Mouse (Mus musculus) frontal cortex, postnatal 10 days (tissue): ENCODE results near the gene Cdk5r2.
A peak's percentile ranks its signal among the peaks of the same experiment; 100 is the strongest.
"Not testable (repeated sequence)": the region's sequence is repeated elsewhere in the genome, so short reads cannot be mapped to it uniquely, and the experiment has no call there.

Experiments used
- DNase-seq, 2 experiments: peaks; one replicate each; pipeline ENCODE4 v3.0.0; 2022; ENCODE audit warnings: low spot score in 2 of 2, mixed read lengths in 1 of 2

Gene Cdk5r2

DNA sequence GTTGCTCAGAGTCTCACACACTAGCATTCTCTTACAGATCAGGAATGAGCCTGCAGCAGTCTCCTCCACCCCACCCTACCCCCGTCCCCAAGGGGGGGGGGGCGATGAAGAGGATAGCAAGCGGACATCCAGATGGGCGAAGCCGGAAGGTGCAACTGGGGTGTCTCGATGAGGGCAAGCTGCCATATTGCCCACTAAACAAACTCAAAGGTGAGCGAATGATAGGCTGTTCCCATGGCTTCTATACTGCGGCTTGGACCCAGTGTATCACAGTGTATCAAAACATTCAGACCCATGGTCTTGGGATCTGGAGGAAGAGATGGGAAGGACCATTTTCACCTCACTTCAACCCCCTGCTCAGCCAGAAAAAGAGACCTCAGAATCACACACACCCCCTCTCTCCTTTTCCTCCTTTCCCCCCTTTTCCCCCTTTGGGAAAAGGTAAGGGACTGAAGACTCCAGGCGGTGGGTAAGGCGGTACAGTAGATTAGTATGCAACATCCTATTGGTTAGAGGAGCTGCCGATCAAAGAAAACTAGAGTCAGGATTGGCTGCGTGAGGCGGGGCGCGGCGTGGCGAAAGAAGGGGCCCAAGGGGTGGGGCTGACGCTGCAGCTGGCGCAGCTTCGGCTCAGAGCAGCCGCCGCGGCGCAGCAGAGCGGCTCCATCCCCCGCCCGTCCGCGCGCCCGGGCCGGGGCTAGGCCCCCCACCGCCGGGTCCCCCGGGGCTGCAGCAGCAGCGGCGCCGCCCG lies at the start of gene Cdk5r2:
TSS of gene Cdk5r2 (plus strand) at position 629 of the 751 bp plus-strand sequence.
- DNase-seq, result peak; percentile 89 to 91

DNA sequence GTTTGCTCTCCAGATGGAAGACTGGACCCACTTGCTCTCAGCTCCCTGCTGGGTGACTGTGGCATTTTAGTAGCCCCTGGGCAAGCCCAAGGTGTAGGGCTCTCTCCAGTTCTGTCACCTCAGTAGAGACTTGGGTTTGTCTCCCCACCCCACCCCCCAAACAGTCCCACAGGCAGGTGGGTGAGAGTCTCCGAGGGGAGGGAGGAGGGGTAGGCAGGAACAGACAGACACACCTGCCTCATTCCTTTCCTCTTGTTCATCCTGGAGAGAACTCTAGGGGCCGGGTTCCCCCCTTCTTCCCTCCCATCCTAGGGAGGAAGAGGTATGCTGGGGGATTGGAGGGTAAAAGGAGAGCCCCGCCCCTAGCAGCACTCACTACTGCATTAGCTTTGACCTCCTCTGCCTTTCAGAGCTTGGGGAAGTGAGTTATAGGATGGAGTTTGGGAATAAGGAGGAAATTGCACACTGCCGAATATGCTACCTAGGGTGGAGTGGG lies 49.3 kb upstream of the Cdk5r2 start:
- no peak for DNase-seq

DNA sequence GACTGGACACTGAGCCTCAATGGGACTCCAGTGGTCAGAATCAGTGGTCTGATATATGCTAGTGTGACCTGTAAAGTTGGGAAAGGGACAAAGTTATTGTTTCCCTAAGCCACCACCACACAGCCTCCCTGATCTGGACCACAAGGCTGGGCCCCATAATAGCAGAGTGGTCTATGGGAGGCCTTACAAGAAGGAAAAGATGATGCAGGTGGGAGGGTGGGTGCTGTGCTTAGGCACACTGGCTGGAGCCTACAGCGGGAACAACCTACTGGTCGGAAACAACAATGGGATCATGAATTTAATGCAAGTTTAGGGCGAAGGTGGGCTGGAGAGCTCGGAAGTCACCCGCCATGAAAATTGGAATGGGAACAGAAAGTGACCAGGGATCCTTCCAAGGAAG lies 48.9 kb upstream of the Cdk5r2 start:
- no peak for DNase-seq

DNA sequence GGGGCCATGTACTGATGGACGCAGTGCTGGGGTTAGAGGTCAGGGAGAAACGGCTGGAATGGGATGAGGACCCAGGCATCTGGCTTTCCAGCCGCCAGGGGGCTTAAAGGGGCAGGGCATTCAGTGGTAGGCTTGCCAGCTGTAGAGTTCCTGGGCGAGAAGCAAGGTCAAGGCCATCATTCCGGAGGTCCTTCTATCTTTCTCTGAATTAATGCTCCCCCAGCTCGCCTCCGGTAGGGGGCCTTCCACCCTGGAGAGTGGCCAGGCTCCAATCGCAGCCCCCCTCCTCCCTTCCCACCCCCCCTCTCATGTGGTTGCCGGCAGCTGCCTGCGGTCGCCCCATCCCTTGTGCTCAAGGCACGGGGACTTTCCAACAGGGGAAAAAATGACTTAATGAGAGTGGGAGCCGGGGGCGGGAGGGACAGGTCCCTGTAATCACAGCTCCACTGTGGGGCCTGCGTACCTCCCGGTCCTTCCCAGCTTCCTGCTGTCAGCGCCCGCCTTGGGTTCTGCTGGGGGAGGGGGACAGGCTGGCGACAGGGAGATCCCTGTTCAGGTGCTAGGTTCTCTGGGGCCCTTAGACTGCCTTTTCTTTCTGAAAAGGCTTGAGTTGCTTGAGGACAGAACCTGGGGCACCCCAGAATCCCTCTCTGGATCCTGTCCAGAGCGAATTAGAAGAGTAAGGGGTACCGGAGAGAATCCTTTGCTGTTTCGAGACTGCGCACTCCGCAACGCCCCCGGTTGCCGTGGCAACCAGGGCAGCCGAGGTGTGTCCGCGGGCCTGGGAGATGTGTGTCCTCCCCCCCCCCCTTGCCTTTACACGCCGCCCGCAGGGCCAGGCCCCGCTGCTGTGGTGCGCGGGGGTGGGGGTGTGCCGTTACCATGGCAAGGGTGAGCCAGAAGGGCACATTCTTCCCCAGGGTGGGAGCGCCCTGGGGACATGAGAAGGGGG lies 48.1 kb upstream of the Cdk5r2 start:
- peak; percentile 54 to 66 for DNase-seq

DNA sequence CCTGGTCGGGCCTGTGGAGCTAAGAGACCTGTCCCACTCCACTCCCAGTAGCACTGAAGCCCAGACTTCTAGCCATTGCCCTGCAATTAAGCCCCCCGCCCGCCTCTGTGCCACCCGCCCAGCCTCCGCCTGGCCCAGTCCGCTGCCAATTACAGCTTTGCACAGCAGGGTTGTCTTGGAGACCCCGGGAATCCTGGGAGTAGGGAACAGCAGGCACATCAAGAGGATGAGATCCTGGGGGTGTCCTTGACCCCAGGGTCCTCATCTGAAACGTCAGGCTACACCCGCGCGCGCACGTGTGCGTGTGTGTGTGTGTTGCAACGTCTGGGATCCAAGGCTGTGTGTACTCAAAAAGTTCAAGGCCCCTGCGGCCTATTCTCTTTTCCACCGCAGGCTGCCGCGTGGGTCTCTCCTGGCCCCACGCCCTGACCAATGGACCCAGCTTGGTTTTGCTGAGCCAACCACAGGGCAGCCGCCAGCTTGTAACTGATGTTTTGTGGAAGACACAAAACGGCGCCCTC lies 47.1 kb upstream of the Cdk5r2 start:
- peak in 1 of 2 experiments; percentile 41 for DNase-seq

DNA sequence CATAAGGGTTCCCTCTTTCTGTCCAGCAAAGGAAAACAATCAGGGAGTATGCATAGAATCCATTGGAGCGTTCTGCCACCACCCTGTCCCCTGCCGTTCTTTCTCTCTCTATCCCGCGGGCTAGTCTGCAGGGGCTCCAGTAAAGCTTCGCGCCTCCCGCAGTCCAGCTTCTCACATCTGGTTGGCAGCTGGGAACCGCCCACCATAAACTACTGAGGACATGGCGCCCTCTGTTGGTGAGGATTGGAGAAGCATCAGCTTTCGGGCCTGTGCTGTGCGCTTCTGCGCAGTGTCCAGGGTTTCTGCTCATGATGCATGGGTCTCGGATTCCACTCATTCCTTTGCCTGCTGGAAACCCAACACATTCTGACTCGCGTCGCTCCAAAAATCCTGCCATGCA lies 46.7 kb upstream of the Cdk5r2 start:
- peak; percentile 80 to 90 for DNase-seq

DNA sequence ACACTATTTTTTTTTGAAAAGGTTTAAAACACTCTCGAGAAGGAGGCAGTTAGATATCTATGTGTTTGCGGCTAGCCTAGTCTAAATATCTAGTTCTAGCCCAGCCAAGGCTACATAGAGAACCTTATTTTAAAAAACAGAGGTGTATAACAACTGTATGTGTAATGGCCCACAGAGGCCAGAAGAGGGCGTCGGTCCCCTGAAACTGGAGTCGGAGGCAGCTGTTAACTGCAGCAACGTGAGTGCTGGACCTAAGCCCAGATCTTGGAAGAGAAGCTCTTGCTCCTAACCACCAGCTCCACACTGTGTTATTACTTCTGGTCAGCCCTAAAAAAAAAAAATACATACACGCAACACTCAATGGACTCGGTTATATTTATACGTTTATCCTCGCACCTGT lies 45.7 kb upstream of the Cdk5r2 start:
- DNase-seq, result no peak

DNA sequence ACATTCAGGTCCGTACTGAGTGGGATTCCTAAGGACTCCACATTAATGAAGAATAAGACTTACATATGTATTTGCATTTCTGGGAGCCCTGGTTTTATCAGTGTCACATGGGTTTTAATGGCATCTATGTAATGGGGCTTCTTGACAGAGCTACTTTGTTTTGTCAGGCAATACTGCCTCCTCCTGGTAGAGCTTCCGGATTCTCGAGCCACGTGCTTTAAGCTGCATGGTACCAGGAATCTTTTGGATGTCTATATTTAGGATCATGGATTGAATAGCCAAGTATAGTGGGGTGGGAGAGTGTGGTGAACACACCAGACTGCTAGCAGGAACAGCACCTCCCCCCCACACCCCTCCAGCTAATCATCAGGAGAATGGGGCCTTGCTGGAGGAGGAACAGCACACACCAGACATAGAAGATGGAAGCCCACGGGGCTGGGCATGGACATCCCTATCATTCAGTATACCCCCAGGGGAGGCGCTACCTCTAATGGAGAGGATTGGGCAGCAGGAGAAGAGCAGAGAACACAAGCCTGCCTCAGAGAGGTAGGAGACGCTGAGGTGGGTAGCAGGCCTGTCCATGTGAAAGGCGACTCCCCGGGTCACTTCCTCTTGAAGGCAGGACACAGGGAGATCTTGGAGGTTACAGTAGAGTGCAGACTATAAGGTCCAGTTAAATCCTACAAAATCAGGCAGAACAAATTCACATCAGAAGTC lies 39.6 kb upstream of the Cdk5r2 start:
- DNase-seq, result no peak

DNA sequence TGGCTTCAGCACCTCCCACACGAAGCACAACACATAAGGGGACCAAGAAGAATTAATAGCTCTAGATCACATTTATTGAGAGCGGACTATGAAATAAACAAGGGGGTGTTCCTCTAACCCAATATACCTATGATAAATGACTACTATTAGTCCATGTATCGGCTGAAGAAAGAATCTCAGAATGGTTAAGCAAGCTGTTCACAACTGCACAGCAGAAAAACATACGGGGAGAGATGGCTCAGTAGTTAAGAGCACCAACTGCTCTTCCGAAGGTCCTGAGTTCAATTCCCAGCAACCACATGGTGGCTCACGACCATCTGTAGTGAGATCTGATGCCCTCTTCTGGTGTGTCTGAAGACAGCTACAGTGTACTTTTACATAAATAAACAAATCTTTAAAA lies 38.8 kb upstream of the Cdk5r2 start:
- DNase-seq, result not testable (repeated sequence)

DNA sequence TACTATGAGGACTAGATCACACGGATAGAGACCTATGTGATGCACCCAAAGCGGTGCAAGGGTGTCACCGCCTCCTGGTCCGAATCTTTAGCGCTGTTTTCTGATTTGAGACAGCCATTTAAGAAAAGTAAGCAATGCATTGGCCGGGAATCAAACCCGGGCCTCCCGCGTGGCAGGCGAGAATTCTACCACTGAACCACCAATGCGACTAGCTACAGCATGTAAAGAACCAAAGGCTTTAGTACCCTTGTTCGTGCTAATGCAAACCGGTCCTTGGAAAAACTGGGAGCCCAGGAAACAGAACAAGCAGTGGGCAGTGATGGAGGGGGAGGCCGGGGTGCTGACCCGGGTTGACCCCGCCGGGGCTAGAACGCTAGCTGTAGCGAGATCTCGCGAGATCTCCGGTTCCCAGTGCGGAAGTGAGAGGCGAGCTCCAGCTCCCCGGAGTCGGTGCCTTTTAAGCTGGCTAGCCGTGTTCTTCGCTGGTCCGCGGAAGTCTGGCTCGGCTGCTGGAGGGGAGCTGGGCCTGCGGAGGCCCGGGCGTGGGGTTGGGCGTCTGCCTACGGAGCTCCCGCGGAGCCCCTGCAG lies 38.0 kb upstream of the Cdk5r2 start:
- DNase-seq, result peak; percentile 87 to 90

DNA sequence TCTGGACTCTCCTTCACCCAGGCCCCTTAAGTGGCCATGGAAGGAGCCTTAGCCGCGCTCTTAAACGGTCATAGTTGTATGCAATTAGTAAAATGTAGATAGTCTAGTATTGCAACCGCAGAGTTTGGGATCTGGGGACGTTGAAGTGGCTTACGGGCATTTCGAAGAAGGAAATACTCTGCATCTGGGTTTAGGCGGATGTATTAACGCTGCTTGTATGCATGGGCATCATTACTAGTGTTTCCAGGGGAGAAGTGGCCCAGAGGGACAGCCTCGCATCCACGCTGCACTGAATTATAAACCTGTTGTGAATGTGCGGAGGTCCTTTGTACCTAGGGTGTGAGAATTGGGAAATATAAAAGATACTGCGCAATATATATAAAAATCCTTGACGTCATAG lies 37.5 kb upstream of the Cdk5r2 start:
- no peak for DNase-seq

DNA sequence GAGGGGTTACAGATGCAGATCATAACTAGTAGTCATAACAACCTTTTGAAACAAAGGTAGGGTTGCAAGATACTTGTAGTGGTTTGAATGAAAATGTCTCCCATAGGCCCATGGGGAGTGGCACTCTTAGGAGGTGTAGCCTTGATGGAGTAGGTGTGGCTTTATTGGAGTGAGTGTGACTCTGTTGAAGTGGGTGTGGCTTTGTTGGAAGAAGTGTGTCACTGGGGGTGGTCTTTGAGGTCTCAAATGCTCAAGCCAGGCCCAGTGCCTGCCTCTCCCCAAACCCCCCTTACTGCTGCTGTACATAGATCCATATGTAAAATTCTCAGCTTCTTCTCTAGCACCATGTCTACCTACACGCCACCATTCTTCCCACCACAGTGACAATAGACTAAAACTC lies 36.2 kb upstream of the Cdk5r2 start:
- no peak for DNase-seq

DNA sequence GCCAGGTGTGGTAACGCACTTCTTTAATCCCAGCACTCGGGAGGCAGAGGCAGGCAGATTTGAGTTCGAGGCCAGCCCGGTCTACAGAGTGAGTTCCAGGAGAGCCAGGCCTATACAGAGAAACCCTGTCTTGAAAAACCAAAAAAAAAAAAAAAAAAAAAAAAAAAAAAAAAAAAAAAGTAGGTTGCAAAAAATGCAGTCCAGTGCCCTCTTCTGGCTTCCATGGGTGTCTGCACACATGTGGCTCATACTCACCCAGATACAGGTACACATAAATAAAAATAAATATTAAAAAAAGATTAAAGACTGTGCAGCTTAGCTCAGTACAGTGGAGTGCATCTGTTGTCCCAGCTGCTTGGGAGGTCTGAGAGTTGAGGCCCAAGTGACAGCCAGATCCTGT lies 31.1 kb upstream of the Cdk5r2 start:
- not testable (repeated sequence) for DNase-seq

DNA sequence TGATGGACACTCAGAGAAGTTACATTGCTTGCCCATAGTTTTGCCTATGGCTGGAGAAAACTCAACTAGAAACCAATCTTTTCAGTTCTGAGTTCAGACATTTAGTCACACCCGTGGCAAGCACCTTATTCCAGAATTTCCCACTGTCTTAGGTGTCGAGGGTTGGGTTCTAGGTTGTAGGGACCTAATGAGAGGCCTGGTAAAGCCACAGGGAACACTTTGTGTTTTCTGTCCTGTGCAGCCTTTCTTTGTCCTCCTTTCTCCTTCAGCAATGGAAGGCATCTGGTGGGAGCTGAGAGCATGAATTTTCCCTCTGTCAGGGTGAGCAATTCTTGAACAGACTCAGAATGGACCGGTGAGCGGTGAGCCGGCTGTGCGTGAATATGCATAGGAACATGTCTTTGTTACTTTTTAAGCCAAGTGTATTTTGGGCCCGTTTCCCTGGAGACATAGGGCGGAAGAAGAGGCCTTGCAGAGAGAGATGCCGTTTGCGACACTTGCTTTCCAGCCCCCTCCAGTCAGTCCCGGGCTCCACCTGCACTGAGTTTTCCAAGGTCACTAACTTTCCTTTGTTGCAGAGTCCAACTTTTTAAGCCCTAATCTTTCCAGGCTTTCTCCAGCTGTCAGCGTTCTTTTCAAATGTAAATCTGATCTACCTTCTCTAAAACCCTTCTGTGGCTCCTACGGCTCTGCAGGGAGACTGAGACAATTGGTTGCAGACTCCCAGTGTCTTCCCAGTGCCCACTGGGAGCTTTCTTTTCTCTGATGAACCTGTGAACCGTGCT lies 30.0 kb upstream of the Cdk5r2 start:
- peak; percentile 39 to 60 for DNase-seq

DNA sequence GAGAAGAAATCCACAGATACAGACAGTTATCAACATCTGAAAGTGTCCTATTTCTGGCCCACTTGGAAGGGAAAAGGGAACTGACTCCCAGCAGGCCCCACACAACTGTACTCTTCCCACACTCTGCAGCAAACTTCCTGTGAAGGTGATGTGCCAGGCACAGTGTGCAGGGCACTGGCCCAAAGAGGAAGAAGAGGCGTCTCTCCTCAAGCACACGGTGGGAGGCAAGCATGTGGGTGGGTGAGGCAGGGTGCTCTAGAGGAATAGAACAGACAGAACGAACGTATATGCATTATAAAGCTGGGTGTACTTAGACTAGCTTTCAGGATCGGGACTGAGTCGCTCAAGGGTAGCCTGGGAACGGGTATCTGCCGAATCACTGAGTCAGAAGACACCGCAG lies 24.7 kb upstream of the Cdk5r2 start:
- DNase-seq, result no peak

DNA sequence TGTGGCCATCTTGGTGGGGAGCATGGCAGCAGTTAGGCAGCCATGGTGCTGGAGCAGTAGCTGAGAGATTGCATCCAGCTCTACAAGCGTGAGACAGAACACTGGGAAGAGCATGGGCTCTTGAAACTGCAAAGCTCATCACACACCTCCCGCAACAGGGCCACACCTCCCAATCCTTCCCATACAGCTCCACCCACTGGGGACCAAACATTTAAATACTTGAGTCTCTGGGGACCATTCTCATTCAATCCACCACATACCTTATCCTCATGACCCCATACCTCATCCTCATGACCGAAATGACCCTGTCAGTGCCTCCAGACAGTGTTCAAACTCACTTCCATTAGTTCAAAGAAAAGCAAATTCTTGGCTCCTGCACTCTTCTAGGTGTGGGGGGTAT lies 21.5 kb upstream of the Cdk5r2 start:
- no peak for DNase-seq

DNA sequence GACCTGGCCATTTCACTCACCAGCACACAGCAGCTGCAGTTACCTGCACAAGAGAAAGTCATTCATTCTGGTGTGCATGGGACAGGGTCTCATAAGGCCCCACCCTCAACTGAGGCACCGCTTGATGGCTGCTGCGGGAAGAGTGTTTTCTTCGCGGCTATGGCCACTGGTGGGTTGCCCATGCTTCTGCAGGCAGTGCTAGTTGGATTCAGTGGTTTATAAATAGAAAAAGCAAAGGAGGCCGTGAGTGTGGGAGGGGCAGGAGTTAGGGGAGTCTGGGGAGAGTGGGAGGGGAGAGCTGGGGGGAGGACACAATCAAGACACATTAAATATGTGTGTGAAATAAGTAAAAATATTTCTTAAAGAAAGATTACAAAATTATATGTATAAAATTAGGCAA lies 11.6 kb upstream of the Cdk5r2 start:
- DNase-seq, result no peak

DNA sequence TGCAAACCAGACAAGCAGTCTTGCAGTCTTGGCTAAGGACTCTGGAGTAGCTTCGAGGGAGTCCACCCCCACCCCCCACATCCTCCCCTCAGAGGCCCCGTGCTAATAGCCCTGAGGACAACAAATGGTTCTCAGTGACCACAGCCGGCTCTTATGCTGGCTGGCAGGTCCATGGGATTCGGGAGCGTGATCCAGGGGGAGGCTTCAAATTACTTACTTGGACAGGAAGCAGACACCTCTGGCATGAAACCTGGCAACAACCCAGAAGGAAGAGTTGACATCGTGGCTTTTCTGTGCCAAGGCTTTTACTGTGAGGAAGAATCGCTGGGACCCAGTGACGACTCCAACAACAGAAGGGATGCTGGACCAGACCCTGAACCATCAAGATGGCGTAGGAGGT lies 8.4 kb upstream of the Cdk5r2 start:
- DNase-seq, result no peak

DNA sequence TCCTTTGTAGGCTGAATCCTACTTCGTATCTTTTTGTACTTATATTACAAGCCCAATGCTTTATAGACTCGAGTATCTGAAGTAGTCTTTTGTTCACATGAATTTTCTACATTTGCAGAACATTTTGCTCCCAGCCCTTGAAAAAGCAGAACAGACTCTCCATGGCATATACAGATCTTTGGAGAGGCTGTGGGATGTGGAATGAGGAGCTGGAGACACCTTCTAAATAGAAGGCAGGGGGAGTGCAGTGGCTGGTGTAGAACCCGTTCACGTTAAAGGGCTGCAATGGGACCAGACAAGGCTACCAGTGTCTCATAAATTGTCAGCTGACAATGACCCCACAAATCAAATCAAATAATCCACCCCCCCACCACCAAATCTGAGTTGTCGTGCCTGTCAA lies 5.8 kb upstream of the Cdk5r2 start:
- DNase-seq, result no peak

DNA sequence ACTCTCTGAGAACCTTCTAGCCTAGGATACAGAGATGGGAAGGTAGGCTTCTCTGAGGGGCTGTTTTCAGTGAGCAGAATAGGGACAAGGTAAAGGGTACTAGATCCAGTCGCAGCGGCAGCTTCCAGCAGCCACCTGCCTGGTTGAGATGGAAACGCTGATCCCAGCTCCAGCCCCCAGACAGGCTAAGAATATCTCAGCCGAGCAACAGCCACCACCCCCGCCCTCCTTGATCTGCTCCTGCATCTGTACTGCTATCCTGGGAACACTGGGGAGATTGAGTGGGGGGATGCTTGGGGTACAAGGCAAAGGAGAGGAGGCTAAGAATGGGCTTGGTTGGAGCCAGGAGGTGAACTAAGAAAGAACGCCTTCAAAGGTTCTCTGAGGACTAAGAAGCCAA lies 4.5 kb upstream of the Cdk5r2 start:
- DNase-seq, result peak; percentile 64 to 75
